Mouse (Mus musculus): ENCODE data around the gene Kank3. TPM values are rescaled to one million over a fixed set of nuclear protein-coding genes. Genes with fewer than 3 reads are reported as not detected.
A peak's percentile ranks its signal among the peaks of the same experiment; 100 is the strongest.
"Not testable (repeated sequence)": the region's sequence is repeated elsewhere in the genome, so short reads cannot be mapped to it uniquely, and the experiment has no call there.

Gene Kank3
- polyA plus RNA-seq, 1 experiment, result 180 TPM

DNA sequence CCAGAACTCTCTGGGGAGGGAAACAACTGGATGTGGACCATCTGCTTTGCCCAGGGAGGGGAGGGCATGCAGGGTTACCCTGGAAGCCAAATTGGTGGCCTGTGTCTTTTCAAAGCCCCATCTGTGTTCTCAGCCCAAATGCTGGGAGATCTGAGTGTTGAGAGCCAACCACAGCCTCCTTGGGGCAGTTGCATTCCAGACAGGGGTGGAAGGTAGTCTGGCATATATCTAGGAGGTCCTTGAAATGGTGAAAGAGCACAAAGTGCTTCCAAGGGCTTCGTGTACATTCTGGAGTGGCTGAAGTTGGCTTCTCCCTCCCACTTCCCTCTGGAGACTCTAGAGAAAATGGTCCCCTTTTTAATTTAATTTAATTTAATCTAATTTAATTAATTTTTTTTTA, 5.6 kb upstream of the Kank3 start:
- no peak for DNase-seq (ENCODE audit: extremely low spot score in 1 of 2, low spot score in 1 of 2)

DNA sequence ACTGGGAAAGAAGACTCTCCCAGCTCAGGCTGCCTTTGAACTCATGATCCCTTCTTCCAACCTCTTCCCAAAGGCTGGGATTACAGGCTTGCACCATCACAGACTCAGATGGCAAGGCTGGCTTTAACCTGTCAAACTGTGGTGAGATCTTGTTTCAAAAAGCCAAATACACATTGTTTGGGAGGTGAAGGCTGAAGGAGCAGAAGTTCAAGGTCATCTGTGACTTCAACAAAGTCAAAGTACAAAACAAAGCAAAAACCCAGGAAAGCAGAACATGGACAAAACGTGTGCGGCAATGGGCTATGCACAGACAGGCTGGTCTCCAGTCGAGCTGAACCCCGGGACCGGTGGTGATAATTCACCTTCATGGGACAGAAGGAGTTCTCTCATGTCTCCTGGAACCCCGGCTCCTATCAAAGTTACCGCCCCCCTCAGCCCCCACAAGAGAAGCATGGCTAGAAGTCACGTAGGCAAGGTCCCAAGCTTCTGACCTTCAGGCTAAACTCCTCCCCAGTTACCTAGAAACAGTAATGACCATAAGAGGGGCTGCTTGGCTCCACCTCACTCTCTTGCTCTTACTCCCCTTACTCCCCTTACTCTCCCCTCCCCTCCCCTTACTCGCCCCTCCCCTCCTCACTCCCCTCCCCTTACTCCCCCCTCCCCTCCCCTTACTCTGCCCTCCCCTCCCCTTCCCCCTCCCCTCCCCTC, 3.0 kb upstream of the Kank3 start:
- no peak for DNase-seq (ENCODE audit: extremely low spot score in 1 of 2, low spot score in 1 of 2)

DNA sequence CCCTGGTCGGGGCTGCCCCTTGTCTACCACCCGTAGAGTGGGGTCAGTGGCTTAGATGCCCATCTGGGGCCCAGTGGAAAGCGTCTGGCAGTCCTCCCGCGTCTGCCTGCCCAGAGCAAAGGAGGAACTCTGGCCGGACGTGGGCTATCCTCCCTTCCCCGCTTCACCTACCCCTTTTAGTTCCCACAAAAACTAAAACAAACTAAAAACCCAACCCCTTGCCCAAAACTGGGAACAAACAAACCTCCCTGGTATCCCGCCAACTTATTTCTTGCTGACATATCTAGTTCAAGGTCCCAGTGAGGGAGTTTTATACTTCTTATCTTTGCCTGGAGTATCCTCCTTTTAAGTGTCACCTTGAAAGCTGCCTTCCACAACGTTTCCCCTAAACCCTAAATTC, 2.1 kb upstream of the Kank3 start:
- DNase-seq (ENCODE audit: extremely low spot score in 1 of 2, low spot score in 1 of 2), result no peak

DNA sequence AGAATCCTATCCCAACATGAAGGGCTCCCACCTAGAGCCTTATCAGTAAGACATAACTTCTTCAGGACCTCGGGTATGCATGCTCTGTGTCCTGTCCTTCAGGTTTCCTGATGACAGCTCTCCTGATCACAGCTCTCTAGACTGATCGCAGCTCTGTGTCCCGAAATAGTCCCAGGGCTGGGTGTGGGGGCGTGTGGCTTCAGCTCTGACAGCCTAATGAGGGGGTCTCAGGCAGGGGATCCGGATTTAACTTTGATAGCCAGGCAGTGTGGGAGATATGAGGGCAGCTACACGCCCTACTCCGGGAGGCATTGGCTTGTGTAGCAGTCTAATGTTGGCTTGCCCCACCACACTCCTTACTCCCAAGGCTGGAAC, 810 bp downstream of the Kank3 start:
- no peak for DNase-seq (ENCODE audit: extremely low spot score in 1 of 2, low spot score in 1 of 2)

DNA sequence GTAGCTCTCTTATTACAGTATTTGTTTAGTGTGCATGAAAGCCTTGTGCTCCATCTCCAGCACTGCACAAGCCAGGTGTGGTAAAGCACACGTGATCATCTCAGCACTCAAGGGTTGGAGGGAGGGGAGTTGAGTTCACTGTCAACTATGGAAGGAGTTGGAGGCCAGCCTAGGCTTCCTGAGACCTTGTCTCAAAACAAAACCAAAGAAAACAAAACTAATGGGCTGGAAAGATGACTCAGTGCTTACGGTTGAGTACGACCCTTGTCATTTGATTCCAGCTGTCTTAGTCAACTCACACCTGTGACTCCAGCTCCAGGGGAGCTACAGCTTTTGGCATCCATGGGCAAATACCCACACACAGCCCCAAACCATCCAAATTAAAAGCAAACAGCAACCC, 2.2 kb downstream of the Kank3 start:
- no peak for DNase-seq (ENCODE audit: extremely low spot score in 1 of 2, low spot score in 1 of 2)

DNA sequence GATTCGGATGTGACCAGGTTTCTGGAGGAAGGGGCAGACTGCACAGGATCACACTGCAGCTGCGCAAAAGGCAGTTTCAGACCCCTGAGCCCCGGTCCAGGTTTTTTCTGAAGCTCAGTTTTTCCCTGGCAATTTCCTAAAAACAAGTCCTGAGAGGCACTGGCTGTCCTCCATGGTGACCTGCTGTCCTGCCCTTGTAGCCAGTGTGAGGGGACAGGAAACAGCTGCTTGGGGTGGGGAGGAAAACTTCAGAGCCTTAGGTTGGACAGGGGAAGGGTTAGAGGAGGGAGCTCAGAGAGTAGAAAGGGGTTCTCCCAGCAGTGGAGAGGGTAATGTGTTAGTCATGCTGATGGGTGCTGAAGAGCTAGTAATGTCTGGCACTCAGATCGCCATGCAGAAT, 2.7 kb downstream of the Kank3 start:
- no peak for DNase-seq (ENCODE audit: extremely low spot score in 1 of 2, low spot score in 1 of 2)

DNA sequence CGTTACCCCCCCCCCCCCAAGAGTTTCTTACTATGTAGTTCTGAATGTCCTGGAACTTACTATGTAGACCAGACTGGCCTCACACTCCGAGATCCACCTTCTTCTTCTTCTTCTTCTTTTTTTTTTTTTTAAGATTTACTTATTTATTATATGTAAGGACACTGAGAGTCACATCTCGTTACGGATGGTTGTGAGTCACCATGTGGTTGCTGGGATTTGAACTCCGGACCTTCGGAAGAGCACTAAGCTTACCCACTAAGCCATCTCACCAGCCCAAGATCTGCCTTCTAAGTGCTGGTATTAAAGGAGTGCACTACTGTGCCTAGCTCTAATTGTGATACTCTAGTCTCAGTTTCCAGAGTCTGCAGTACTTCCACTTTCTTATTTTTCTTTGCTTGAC, 5.1 kb downstream of the Kank3 start:
- DNase-seq (ENCODE audit: extremely low spot score in 1 of 2, low spot score in 1 of 2), result no peak

DNA sequence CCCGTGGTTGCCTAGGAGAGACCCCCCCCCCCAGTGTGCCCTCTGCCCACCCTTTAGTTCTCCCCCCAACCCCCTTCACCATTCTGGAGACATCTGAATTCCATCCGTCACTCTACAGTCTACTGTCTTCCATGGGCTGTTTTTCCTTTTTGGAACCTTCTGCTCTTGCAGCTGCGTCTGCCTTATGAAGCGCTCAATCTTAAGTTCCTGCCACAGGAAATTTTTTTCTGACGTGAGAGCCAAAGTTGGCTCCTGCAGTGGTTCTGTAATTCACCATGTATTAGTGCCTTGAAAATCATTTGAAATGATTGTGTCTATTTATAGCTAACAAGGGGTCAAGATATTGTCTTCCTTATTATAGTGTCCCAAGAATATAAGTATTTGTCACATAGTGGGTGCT, 6.3 kb downstream of the Kank3 start:
- no peak for DNase-seq (ENCODE audit: extremely low spot score in 1 of 2, low spot score in 1 of 2)

DNA sequence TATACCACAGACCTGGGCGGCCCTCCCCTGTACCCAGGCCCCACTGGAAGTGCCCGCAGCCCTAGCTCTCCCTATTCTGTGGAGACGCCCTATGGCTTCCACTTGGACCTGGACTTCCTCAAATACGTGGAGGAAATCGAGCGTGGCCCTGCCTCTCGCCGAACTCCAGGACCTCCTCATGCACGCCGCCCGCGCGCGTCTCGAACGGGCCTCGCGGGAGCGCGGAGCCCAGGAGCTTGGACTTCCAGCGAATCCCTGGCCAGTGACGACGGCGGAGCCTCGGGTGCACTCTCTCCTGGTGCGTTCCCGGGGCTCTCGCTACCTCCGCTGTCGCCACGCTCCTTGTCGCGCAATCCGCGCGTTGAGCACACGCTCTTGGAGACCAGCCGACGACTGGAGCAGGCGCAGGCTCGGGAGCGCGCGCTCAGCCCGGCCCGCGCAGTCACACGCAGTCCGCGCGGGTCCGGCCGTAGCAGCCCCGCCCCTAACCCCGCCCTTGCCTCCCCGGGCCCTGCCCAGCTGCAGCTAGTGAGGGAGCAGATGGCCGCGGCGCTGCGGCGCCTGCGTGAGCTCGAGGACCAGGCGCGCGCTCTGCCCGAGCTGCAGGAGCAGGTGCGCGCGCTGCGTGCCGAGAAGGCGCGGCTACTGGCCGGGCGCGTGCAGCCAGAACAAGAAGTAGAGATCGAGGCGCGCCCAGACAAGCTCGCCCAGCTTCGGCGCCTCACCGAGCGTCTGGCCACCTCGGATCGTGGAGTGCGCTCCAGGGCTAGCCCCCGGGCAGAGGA, 7.1 kb downstream of the Kank3 start:
- DNase-seq (ENCODE audit: extremely low spot score in 1 of 2, low spot score in 1 of 2), result peak; percentile 81 to 88

DNA sequence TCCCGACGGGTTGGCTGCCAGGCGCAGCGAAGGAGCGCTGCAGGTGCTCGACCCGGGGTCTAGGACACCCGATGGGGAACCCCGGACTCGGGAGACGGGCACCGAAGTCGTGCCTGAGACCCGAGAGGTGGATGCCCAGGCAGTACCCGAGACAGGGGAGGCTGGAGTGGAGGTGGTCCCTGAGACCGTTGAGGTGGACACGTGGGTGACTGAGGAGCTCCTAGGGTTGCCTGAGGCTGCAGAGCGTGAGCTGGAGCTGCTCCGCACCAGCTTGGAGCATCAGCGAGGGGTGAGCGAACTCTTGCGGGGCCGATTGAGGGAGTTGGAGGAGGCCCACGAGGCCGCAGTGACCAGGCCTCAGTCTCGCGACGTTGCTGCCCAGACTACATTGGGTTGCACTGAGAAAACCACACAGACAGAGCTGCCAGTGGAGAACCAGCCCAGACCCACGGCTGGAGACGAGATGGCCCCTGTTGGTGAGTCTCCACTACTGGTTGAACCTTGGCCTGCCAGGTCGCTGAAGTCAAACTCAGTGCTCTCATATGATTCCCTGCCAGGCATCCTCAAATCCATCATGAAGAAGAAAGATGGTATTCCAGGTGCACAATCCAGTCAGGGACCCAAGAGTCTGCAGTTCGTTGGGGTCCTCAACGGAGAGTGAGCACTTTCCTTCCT, 7.8 kb downstream of the Kank3 start:
- DNase-seq (ENCODE audit: extremely low spot score in 1 of 2, low spot score in 1 of 2), result no peak

DNA sequence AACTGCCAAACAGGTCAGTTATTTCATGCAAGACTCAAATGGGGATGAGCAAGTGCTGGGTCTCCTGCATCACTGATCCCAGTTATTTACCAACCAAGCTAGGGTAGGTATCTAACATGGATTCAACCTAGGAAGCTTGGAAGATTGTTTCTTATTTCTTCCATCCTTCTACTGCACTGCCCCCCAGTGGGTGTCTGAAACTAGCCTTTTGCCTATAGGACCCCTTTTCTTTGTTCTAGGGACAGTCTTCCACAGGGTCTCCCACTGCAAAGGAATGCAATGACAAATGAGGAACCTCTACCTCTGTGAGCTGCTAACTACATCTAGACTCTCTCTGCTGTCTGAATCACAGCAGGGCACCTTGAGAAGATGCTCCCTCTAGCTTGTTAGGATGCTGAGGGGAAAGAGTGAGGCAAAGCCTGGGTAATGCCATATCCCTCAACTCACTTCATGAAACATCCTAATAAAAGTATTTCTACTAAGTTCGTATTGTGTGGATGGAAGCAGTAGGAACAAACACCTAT, 12.2 kb downstream of the Kank3 start:
- no peak for DNase-seq (ENCODE audit: extremely low spot score in 1 of 2, low spot score in 1 of 2)

DNA sequence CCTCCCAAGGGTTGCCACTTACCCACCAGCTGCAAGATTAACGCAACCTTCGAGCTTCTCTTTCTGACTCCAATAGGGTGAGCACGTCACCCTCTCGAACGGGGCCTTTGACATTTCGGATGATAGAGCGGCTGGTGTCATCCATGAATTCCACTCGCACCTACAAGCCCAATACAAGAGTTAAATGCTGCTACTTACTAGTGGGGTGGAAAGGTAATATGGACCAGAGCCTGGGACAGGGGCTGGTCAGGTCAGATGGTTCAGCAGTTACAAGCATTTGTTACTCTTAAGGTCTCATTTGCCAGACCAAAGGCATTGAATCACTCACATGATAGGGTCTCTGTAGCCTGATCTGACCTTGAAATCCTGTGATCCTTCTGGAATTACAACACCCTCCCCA, 12.9 kb downstream of the Kank3 start:
- not testable (repeated sequence) for DNase-seq (ENCODE audit: extremely low spot score in 1 of 2, low spot score in 1 of 2)

DNA sequence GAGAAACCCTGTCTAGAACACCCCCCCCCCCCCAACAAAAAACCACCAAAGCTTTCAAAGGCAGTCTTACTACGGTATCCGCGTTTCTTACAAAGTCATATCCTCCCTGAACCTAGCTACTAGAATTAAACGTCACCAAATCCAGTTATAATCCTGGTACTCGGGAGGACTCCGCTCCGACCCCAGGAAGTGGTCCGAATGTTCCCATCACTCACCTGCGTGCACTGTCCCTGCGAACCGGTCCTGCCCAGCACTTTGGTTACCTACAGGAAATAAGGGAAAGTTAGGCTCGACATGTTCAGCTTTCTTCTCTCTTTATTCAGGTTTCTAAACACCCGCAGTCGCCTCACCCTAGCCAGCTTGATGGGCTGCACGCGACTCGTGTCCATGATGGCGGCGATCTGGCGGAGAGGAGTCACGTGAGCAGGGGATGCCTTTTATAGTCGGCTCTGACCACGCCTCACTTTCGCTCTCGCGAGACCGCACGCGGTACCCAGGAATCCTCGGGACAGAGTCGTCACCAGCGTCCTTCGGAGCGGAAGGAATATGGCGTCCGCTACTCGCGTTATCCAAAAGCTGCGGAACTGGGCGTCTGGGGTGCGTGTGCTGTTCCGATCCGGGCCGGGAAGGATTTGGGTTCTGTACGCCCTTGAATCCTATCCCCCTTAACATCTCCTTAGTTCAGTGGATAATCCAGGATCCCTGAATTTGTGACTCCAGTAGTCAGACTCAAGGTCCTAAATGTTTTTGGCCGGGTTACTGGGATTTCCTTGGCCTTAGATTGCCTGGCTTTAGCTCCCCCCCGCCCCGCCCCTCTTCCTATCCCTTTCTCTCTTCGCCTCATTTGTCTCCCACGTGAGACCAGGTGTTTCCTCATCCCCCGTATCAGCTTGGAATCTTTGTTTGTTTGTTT, 14.0 kb downstream of the Kank3 start, which contains the start of the genes Rps28 and Ndufa7:
Gene Rps28, minus strand, starts transcription at position 479 of the 913 bp plus-strand sequence.
Gene Ndufa7, plus strand, starts transcription at position 489 of the 913 bp plus-strand sequence.
- peak; percentile 95 to 99 for DNase-seq (ENCODE audit: extremely low spot score in 1 of 2, low spot score in 1 of 2)

DNA sequence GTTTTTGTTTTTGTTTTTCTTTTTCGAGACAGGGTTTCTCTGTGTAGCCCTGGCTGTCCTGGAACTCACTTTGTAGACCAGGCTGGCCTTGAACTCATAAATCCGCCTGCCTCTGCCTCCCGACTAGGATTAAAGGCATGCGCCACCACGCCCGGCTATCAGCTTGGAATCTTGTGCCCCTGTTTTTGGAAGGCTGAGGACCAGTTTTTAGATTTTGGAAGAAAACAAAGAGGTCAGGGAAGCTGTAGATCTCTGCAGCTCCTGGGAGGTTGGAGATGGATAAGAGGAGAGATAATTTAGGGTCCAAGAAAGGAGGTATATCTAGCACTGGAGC, 14.6 kb downstream of the Kank3 start:
- not testable (repeated sequence) for DNase-seq (ENCODE audit: extremely low spot score in 1 of 2, low spot score in 1 of 2)

DNA sequence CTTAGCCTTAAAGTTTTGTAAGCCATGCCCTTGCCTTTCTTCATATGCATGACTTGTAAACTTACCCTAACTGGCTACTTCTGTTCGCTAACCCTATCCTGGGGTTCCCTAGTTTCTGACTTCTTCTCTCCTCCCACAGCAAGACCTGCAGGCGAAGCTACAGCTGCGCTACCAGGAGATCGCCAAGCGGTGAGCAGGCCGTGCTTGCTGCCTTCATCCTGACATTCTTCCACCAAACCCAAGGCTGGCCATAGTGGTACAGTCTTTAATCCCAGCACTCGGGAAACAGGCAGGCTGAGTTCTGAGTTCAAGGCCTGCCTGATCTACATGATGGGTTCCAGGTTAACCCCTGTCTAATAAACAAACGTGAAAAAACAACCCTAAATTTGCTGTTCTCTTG, 15.1 kb downstream of the Kank3 start:
- no peak for DNase-seq (ENCODE audit: extremely low spot score in 1 of 2, low spot score in 1 of 2)

DNA sequence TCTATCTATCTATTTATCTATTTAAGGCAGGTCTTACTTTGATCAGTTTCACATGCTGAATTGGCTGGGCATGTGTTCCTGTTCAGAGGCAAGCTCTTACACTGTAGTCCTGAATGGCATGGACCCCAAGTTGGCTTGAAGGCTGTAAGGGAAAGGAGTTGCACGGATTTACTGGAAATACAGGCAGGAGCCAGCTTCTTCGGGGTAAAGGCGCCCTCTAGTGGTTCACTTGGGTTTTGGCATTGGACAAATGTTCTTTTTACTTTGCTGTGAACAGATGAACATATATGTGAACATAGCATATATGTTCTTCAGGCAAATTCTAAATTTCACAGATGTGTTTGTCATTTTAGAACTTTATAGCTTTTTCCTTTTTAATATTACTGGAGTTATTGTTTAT, 16.5 kb downstream of the Kank3 start:
- peak in 1 of 2 experiments; percentile 86 for DNase-seq (ENCODE audit: extremely low spot score in 1 of 2, low spot score in 1 of 2)

DNA sequence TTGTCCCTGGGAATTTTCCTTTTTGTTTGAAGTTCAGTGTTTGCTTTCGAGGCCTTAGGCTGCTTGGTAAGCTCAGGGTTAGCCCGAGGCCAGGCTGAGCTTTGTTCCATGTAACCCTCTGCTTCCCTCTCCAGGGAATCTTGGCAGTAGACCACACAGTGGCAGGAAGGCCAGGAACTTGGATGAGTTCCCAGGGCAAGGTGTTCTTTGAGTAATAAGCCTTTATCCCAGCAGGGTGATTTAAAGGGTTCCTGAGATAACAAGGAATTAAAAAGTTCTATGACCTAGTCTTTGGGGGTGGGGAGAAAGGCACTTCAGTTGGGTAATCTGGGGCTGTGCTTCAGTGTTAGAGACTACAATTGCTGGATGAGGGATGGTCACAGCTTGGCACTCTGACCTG, 18.6 kb downstream of the Kank3 start:
- no peak for DNase-seq (ENCODE audit: extremely low spot score in 1 of 2, low spot score in 1 of 2)

DNA sequence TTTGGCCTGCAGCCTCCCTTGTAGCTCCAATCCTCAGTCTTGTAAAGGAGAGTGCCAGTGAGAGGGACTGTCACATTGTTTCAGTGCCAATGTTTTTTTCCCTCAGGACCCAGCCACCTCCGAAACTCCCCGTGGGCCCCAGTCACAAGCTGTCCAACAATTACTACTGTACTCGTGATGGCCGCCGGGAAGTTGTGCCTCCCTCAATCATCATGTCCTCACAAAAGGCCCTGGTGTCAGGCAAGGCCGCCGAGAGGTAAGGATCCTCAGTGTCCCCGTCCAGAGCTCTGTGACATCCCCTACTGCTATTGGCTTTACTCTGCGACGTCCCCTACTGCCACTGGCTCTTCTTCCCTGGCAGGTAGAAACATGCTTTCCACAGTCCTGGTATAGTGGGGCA, 19.2 kb downstream of the Kank3 start:
- no peak for DNase-seq (ENCODE audit: extremely low spot score in 1 of 2, low spot score in 1 of 2)

DNA sequence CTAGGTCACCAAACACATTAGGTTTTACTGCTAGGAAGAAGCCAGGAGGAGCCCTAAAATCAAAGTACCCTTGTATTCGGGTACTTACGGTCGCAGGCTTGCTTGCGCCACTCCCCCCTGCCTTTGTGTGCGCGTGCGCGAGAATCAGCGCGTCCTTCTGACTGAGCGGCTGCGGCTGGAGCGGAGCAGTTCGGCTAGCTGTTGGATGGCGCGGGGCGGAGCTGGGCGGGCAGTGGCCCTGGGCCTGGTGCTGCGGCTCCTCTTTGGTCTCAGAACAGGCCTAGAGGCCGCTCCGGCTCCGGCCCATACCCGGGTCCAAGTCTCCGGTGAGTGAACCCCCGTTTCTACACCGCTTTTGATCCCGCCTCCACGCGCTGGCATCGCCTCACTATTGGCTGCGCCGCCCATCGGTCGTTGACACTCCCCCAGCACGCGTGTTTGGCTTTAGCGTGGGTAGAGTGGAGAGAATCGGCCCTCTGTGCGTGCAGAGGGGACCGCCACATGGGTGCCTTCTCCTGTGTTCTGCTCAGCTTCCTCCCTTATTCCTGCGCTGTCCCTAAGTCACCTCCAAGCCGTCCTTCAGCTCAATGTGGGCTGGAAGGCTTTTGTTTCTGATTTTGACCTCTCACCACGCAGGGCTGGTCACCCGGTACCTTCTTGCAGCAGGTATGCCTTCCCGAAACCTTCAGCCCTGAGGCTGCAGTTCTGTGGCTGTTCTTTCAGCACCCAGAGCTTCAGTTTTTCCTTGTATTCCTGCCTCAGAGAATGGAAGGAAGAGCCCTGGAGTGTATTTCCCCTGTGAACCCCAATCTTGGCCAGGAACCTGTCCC, 32.9 kb downstream of the Kank3 start, which contains the start of gene Cd320:
Gene Cd320, plus strand, starts transcription at position 126 of the 830 bp plus-strand sequence.
- DNase-seq (ENCODE audit: extremely low spot score in 1 of 2, low spot score in 1 of 2), result peak; percentile 86 to 94
